Mouse (Mus musculus) brown adipose tissue, adult 24 weeks (tissue): ENCODE measurements at regions not wholly inside any gene's neighbourhood (a gene's known extent, or its start where the extent isn't known, plus 50 kb on each side); places are given as distances from the start of the nearest gene placed in this dataset.

Experiments used
- H3K27ac ChIP-seq: fragments of 200-500 bp; replicated peaks from 2 replicates; pipeline ENCODE4 v1.5.1; 2012; ENCODE audit warnings: low read depth, mild to moderate bottlenecking, low read length
- H3K4me1 ChIP-seq: fragments of 200-500 bp; 2 replicates; pipeline ENCODE4 v1.6.1; 2012; ENCODE audit warnings: low read length, mixed read lengths; ENCODE audit not compliant: control insufficient read depth, insufficient read depth, insufficient read length
- H3K4me3 ChIP-seq: fragments of 200-500 bp; 2 replicates; pipeline ENCODE4 v1.5.1; 2012; ENCODE audit warnings: low read depth, mild to moderate bottlenecking, low read length, moderate library complexity; ENCODE audit not compliant: insufficient read depth

DNA sequence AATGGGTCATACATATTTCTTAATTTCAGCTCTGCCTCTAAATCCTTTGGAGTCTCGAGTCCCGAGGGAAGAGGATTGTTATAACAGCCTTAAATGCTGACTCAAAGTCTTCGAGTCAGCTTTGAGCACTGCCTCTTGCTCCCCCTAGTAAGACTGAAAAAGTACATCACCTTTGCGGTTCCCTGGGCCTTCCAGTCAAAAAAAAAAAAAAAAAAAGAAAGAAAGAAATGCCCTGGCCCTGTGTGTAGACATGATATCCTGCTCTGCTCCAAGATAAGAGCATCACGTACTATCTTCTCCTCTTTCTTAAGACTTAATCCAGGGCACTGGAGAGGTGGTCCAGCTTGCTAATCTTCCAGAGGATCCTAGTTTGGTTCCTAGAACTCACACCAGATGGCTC lies 145.7 kb upstream of the Jarid2 start:
- Histone ChIP-seq H3K4me1 (peaks cover 19% of the 10 kb centered on the region), H3K4me3 (no peak overlapping the region), H3K27ac (no peak overlapping the region)

DNA sequence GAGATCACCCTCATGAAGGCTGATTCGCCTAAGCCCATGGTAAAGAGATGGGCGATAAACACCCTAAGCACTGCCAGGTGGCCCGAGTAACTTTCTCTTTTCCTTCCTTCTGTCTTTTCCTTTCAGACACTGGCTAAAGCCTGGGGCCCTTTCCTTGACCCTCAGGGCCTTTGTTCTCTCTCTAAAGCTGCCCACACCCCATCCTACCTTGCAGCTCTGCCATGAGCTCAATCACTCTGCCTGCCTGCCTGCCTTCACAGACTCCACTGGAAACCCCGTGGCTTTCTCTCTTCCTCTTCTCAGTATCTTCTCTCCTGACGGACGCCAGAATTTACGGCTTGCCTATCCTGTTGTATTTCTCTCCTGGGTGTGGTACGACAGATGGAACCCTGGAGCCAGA lies 145.1 kb upstream of the Jarid2 start:
- Histone ChIP-seq H3K27ac (no peak overlapping the region), H3K4me3 (no peak overlapping the region), H3K4me1 (peaks cover 19% of the 10 kb centered on the region)

- H3K4me1 ChIP-seq: peaks cover 19% of the 10 kb centered on the region
- no peak overlapping the region for H3K27ac ChIP-seq
Measured at GRCm38 (mm10) chr13:44584551-44584950, 144.7 kb upstream of the Jarid2 start.

DNA sequence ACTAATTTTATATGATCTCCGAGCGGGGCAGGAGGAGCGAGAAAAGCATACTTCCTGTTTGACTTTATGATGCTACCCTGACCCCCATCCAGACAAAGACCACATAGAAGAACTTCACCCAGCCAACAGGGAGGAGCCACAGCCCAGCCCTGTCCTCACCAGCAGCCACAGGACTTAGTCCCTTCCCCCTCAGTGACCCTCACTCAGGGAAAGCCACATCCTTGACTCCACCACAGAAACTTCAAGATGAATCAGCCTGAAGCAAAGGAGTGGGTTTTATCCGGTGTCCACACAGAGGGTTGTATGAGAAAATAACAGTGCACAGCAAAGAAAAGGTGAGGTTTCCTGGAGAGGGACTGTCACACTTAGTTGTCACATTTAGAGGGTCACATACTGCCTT lies 141.4 kb upstream of the Jarid2 start:
- no peak overlapping the region for H3K27ac ChIP-seq
- no peak overlapping the region for H3K4me3 ChIP-seq
- peaks cover 19% of the 10 kb centered on the region for H3K4me1 ChIP-seq

More at GRCm38 (mm10) chr13:44584551-44584950, 144.7 kb upstream of the Jarid2 start:
- no peak overlapping the region for H3K4me3 ChIP-seq

DNA sequence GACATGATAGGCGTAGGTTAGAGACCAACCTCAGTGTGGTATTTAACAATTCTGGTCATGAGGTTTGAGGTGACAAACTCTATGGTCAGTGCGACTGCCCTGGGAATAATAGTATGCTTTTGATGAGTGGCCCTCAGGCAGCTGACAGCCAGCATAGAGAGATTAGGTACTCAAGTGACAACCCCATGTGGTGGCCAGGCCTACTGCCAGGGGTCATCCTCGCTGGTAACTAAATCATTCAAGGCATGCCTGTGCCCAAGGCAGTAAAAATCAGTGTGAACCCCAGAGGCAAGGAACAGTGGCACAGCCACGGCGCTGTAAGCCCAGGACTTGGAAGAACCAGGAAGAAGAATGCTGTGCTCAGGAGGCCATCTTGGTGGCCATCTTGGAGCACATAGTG lies 134.6 kb upstream of the Jarid2 start:
- Histone ChIP-seq H3K27ac (no peak overlapping the region), H3K4me1 (no peaks in the 10 kb centered on the region; the same call in 1 of the 2 replicates), H3K4me3 (no peak overlapping the region)

- Histone ChIP-seq H3K4me1 (no peaks in the 10 kb centered on the region; the same call in 1 of the 2 replicates), H3K27ac (no peak overlapping the region), H3K4me3 (no peak overlapping the region)
Measured at GRCm38 (mm10) chr13:44597666-44598065, 131.6 kb upstream of the Jarid2 start.

DNA sequence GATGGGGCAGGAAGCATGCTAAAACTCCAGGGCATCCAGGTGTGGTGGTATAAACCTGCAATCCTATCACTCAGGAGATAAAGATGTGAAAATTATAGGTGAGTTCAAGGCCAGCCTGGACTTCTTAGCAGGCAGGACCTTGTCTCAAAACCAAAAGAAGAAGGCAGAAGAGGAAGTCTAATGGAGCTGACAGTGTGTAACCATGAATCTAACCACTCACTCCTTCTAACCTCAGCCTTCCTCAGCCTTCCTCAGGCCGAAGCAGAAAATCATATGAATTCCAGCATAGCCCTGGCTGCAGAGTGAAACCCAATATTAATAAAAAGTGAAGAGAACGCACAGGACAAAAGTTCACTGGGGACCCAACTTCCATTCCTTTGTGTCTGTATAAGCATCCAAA lies 128.2 kb upstream of the Jarid2 start:
- H3K4me1 ChIP-seq: no peaks in the 10 kb centered on the region
- no peak overlapping the region for H3K4me3 ChIP-seq
- H3K27ac ChIP-seq: no peak overlapping the region

DNA sequence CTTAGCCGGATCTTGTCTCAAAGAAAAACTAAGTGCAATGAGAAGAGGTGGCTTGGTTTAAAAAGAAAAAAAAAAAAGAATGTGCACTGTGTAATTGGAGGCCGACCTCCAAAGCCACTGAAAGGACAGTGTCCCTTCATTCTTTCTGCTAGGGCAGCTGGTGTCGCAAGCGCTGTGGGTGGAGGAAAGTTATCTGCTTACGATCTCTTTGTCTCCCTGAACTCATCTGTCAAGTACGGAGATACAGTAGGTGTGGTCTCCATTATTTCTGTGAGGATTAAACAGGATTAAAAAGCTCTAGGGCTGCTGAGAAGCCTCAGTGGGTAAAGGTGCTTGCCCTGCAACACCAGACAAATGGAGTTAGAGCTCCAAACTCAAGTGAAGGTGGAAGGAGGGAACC lies 126.6 kb upstream of the Jarid2 start:
- H3K4me1 ChIP-seq: no peaks in the 10 kb centered on the region; the same call in 1 of the 2 replicates

DNA sequence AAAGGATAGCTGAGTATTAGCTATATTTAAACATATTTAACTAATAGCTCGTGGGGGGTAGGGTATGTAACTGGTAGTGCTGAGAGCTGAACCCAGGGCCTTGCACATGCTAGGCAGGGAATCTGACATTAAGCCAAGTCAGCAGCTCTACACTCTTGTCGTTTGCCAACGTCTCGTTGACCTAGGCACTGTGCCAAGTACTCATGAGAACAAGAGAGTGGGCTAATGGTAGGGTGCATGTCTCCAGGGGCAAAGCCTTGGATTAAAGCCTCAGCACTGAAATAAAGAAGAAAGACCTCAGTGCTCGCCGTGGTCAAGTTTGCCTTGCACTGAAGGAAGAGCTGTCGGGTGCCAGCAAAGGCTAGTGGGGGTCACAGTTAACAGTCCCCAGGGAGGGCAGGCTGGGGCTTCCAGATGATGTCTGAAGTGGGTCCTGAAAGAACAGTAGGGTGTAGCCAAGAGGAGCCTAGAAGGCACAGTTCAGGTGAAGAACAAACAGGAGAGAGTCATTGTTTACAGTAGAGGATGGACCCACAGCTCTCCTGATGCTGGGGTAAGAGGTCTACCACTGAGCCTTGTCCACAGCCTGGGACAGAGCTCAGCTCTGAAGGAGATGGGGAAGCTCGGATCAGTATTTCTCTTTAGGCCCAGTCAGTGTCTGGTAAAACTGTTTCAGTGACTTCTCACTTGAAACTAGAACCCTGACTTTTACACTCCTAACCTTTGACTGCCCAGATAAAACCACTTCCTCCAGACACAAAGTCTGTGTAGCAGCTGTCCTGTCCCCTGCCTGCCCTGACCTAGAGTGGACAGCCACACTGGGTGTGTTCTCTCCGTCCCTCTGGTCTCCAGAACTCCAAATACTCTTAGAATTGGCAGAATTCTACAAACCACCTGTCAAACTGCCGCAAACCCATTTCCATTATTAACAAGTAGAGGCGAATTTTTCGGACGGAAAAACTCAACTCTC lies 121.7 kb upstream of the Jarid2 start:
- no peak overlapping the region for H3K4me3 ChIP-seq
- H3K27ac ChIP-seq: peak overlapping the region; percentile 56
- peaks cover 4% of the 10 kb centered on the region; the same call in 1 of the 2 replicates for H3K4me1 ChIP-seq

More for the DNA sequence above, 126.6 kb upstream of the Jarid2 start:
- H3K27ac ChIP-seq: no peak overlapping the region
- H3K4me3 ChIP-seq: no peak overlapping the region

DNA sequence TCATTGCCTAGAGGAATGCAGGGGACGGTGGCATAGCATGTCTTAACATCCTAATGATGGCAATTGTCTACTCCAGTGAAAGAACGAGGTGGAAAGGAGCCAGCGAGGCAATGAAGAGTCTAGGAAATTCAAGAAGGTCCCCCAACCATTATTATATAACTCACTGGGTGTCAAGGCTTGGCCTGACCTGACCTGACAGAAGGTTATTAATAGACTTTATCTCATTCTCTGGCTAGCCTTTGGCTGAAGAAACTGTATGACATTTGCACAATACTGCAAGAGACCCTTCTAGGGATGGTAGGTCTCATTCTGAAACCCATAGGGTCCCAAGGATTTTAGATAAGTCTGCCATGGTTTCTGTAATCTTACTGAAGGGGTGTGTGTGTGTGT lies 121.0 kb upstream of the Jarid2 start:
- H3K4me1 ChIP-seq: peaks cover 4% of the 10 kb centered on the region; the same call in 1 of the 2 replicates
- no peak overlapping the region for H3K4me3 ChIP-seq
- peak overlapping the region; percentile 56; the same call in 1 of the 2 replicates for H3K27ac ChIP-seq

- no peak overlapping the region for H3K27ac ChIP-seq
- H3K4me3 ChIP-seq: no peak overlapping the region
- H3K4me1 ChIP-seq: peaks cover 4% of the 10 kb centered on the region; the same call in 1 of the 2 replicates
Measured at GRCm38 (mm10) chr13:44608681-44609335, 120.5 kb upstream of the Jarid2 start.

- Histone ChIP-seq H3K27ac (no peak overlapping the region), H3K4me3 (no peak overlapping the region)
Measured at GRCm38 (mm10) chr13:44609606-44610005, 119.7 kb upstream of the Jarid2 start.

GRCm38 (mm10) chr13:44615696-44616095 lies 113.6 kb upstream of the Jarid2 start:
- H3K4me1 ChIP-seq: no peaks in the 10 kb centered on the region
- no peak overlapping the region for H3K27ac ChIP-seq
- no peak overlapping the region for H3K4me3 ChIP-seq

More at GRCm38 (mm10) chr13:44609606-44610005, 119.7 kb upstream of the Jarid2 start:
- peaks cover 4% of the 10 kb centered on the region; the same call in 1 of the 2 replicates for H3K4me1 ChIP-seq

- H3K27ac ChIP-seq: no peak overlapping the region
- H3K4me3 ChIP-seq: no peak overlapping the region
- H3K4me1 ChIP-seq: 0 out of 2 replicates have a peak, but pooled peaks cover 2% of the 10 kb centered on the region
Measured at GRCm38 (mm10) chr13:44618368-44618767, 110.9 kb upstream of the Jarid2 start.

- no peak overlapping the region for H3K27ac ChIP-seq
- 0 out of 2 replicates have a peak, but pooled peaks cover 2% of the 10 kb centered on the region for H3K4me1 ChIP-seq
Measured at GRCm38 (mm10) chr13:44622661-44623355, 106.5 kb upstream of the Jarid2 start.

More at GRCm38 (mm10) chr13:44622661-44623355, 106.5 kb upstream of the Jarid2 start:
- H3K4me3 ChIP-seq: no peak overlapping the region
